Mouse (Mus musculus) brain, embryonic 14.5 days (tissue): Measurements from ENCODE around the gene 2010111I01Rik.

Source experiments
- CTCF ChIP-seq: fragments of 200-500 bp; IDR thresholded peaks from 2 replicates; pipeline ENCODE4 v1.5.1; 2012; ENCODE audit warnings: inconsistent platforms, mild to moderate bottlenecking, moderate library complexity, borderline replicate concordance; ENCODE audit not compliant: insufficient read depth, insufficient read length; ENCODE audit errors: extremely low read depth
- POLR2A ChIP-seq: fragments of 200-500 bp; IDR thresholded peaks from 2 replicates; pipeline ENCODE4 v1.6.1; 2012; ENCODE audit warnings: mild to moderate bottlenecking, inconsistent platforms, borderline replicate concordance; ENCODE audit not compliant: poor library complexity, insufficient read depth, insufficient read length, severe bottlenecking; ENCODE audit errors: extremely low read depth

GRCm38 (mm10) chr13:63347639-63348038 is 382.9 kb downstream of the 2010111I01Rik start:
- TF ChIP-seq POLR2A (no peak), CTCF (no peak)
